8 mouse cellular contexts compared by ENCODE assay signal in genomic region chr4:47608673-47609072, GRCm38 (mm10).
DNase-seq lines count a peak whose midpoint lies in the region; ATAC-seq lines count a peak whose summit lies in the region.

No protein-coding gene starts in this region.

- DNase-seq in R1 (ENCODE audit: low read depth, low spot score) = peak; percentile 5
- DNase-seq in frontal cortex, adult 2 months (ENCODE audit: extremely low spot score in 1 of 2, low spot score in 1 of 2) = peak; percentile 88 to 94
- peak; percentile 61 to 93 for DNase-seq in left cerebral cortex, adult 8-10 months (ENCODE audit: low spot score in 2 of 2)
- DNase-seq in spleen, postnatal 4 days (ENCODE audit: low spot score in 2 of 2) = no peak
- no peak for DNase-seq in B cell, adult 2 months
- DNase-seq in testis, postnatal 14 days (ENCODE audit: low spot score) = no peak
- no peak for DNase-seq in ovary, postnatal 10 days (ENCODE audit: low spot score)

- ATAC-seq in cerebellum, adult (ENCODE audit: insufficient number of reproducible peaks, low FRiP score, low TSS enrichment) = peak; percentile 67

Comparison
In these comparisons a context has a peak if more than half of its experiments do, and no peak if none do; other contexts are left out.
1. DNase-seq: peak in R1 (single experiment), frontal cortex, adult 2 months (2 of 2) and left cerebral cortex, adult 8-10 months (2 of 2); none in spleen, postnatal 4 days (0 of 2), B cell, adult 2 months (0 of 2), testis, postnatal 14 days (single experiment) and ovary, postnatal 10 days (single experiment).